Mouse (Mus musculus) hindbrain, embryonic 12.5 days (tissue): ENCODE results near the gene Plcb1. TPM values are rescaled to one million over a fixed set of nuclear protein-coding genes. Genes with fewer than 3 reads are reported as not detected.

Experiments
- ATAC-seq: fragments of 200-750 bp; cut with Nextera tagmentation; 2 replicates; pipeline ENCODE4 v1.8.0; 2017; ENCODE audit warnings: moderate TSS enrichment; ENCODE audit not compliant: low FRiP score
- H3K27ac ChIP-seq: fragments of 300-500 bp; sonication (generic); 2 replicates; pipeline ENCODE4 v1.5.1; 2016; ENCODE audit warnings: mild to moderate bottlenecking
- H3K27me3 ChIP-seq: fragments of 300-500 bp; sonication (generic); 2 replicates; pipeline ENCODE4 v1.6.1; 2016; ENCODE audit warnings: mild to moderate bottlenecking
- H3K36me3 ChIP-seq: fragments of 300-500 bp; sonication (generic); 2 replicates; pipeline ENCODE4 v1.6.1; 2016; ENCODE audit warnings: mild to moderate bottlenecking
- H3K4me1 ChIP-seq: fragments of 300-500 bp; sonication (generic); 2 replicates; pipeline ENCODE4 v1.6.1; 2016
- H3K4me2 ChIP-seq: fragments of 300-500 bp; sonication (generic); replicated peaks from 2 replicates; pipeline ENCODE4 v1.6.1; 2016; ENCODE audit warnings: mild to moderate bottlenecking
- H3K4me3 ChIP-seq: fragments of 300-500 bp; sonication (generic); 2 replicates; pipeline ENCODE4 v1.5.1; 2016; ENCODE audit warnings: mild to moderate bottlenecking
- H3K9ac ChIP-seq: fragments of 300-500 bp; sonication (generic); 2 replicates; pipeline ENCODE4 v1.6.1; 2016; ENCODE audit warnings: mild to moderate bottlenecking, moderate library complexity
- H3K9me3 ChIP-seq: fragments of 300-500 bp; sonication (generic); replicated peaks from 2 replicates; pipeline ENCODE4 v1.6.1; 2016; ENCODE audit warnings: mild to moderate bottlenecking
- WGBS: fragments of 180-500 bp; shearing (Covaris S2); methylation state at CpG from one replicate; pipeline ENCODE4 v1.1.7; 2016; 5-methylcytosine and 5-hydroxymethylcytosine counted together
- polyA plus RNA-seq: library from polyadenylated mRNA; unstranded; fragments of >200 nt; fragmentation: Nextera tagmentation; extraction: Ambion mirVana; gene quantifications from 2 replicates; pipeline ENCODE4 v1.2.1, GENCODE M21; 2016

Plcb1 gene
- polyA plus RNA-seq, 1 experiment from 2014 or later = 20.6 TPM

GRCm38 (mm10) chr2:135067419-135067818, 281.6 kb downstream of the Plcb1 start:
- H3K36me3 ChIP-seq = no peaks in the 10 kb centered on the region
- no peak overlapping the region for H3K4me2 ChIP-seq
- H3K9ac ChIP-seq = no peak overlapping the region
- H3K4me3 ChIP-seq = no peak overlapping the region
- no peaks in the 10 kb centered on the region for H3K9me3 ChIP-seq
- no peak overlapping the region for H3K27ac ChIP-seq
- no peaks in the 10 kb centered on the region for H3K4me1 ChIP-seq
- no peaks in the 10 kb centered on the region for H3K27me3 ChIP-seq
- ATAC-seq = no peak

DNA sequence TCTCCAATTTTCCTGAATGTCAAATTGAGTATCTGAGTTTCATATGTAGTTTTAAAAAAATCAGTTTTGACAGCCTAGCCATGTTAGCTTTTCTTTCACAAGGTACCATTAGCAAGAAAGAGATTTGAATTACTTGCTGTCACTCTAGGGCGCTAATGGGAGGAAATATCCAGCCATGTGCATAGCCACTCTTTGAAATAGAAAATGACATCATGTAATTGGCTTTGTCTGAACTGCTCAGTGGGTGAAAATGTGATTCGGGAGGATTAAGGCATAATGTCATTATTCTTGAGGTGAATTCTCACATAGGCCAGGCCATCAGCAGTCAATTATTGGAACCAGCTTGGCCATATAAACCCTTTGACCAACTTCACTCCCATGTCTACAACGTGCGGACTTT, 285.5 kb downstream of the Plcb1 start:
- Histone ChIP-seq H3K9me3 (no peaks in the 10 kb centered on the region), H3K4me1 (no peaks in the 10 kb centered on the region), H3K4me3 (no peak overlapping the region), H3K36me3 (no peaks in the 10 kb centered on the region), H3K27me3 (no peaks in the 10 kb centered on the region), H3K9ac (no peak overlapping the region), H3K27ac (no peak overlapping the region), H3K4me2 (no peak overlapping the region)
- WGBS = 78% methylated on average over 4 of the region's 4 CpGs
- no peak for ATAC-seq

DNA sequence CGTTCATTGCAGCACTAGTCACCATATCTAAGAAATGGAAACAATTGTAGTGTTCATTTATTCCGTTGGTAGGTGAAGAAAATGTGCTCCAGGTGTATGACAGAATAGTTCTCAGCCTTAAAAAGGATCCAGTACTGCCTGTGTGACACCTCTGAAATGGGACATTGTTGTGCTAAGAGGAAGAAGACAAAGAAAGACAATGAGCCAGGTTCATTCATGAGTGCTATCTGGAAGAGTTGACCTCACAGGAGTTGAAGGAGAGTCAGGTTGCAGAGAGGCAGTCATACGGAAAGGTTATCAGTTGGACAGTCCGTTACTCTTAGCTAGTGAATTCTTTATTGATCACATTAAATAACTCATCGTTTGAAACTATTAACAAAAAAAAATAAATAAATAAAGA, 286.6 kb downstream of the Plcb1 start:
- Histone ChIP-seq H3K4me2 (no peak overlapping the region), H3K27me3 (no peaks in the 10 kb centered on the region), H3K9ac (no peak overlapping the region), H3K27ac (no peak overlapping the region), H3K4me3 (no peak overlapping the region), H3K36me3 (no peaks in the 10 kb centered on the region), H3K9me3 (no peaks in the 10 kb centered on the region), H3K4me1 (no peaks in the 10 kb centered on the region)
- ATAC-seq = no peak
- 73% methylated on average over 5 of the region's 5 CpGs for WGBS

DNA sequence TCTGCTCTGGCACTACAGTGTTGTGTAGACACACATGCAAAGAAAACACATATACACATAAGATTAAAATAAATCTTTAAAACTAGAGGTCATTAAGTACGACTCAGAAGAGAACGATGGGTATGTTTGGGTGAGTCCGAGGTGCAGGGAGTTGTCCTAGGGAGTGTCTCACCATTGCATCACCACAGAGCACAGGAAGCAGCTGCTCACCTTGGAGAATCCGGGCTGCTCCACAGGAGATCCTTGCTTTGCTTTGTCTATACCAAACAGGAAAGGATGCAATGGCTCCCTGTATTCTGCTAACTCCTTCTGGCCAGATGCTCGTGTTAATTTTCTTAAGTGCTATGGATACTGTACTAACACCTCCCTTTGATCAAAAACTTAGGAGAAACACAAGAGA, 287.1 kb downstream of the Plcb1 start:
- Histone ChIP-seq H3K9me3 (no peaks in the 10 kb centered on the region), H3K4me3 (no peak overlapping the region), H3K27me3 (no peaks in the 10 kb centered on the region), H3K4me2 (no peak overlapping the region), H3K27ac (no peak overlapping the region), H3K9ac (no peak overlapping the region), H3K36me3 (no peaks in the 10 kb centered on the region), H3K4me1 (no peaks in the 10 kb centered on the region)
- no peak for ATAC-seq
- WGBS = 81% methylated on average over 5 of the region's 5 CpGs

- 95% methylated on average over 1 of the region's 1 CpGs for WGBS
- H3K27ac ChIP-seq = no peak overlapping the region
- H3K4me1 ChIP-seq = no peaks in the 10 kb centered on the region
- no peak for ATAC-seq
- no peaks in the 10 kb centered on the region for H3K27me3 ChIP-seq
- H3K9me3 ChIP-seq = no peaks in the 10 kb centered on the region
- no peak overlapping the region for H3K9ac ChIP-seq
- no peak overlapping the region for H3K4me2 ChIP-seq
- H3K4me3 ChIP-seq = no peak overlapping the region
- no peaks in the 10 kb centered on the region for H3K36me3 ChIP-seq
Measured at GRCm38 (mm10) chr2:135075375-135075774, 289.5 kb downstream of the Plcb1 start.

DNA sequence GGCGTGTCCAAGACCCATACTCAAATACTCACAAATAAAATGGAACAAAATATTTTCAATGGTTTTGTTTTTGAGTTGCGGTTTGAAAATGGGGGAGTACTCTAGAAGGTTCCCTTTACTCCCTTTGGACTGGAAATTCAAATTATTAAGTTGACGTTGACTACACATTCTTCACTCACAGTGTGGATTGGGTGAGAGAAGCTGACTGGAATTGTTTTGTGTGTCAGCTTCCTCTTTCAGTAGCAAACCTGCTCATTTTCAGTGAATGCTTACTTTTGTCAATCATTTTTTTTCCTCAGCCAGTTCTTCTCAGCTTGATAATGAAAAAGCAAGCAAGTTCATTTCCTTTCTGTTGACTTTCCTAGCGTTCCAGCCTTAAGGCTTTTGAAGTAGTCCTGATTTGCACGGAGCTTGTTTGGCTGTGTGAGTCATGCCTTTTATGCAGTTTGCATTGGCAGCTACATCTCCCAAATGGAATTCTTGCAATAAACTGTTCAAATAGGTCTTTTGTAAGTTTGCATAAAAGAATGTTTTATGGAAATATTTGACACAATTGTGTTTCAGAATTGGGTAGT, 306.8 kb downstream of the Plcb1 start:
- no peak overlapping the region for H3K9ac ChIP-seq
- no peaks in the 10 kb centered on the region for H3K27me3 ChIP-seq
- no peaks in the 10 kb centered on the region for H3K4me1 ChIP-seq
- H3K27ac ChIP-seq = no peak overlapping the region
- no peaks in the 10 kb centered on the region for H3K36me3 ChIP-seq
- WGBS = 70% methylated on average over 5 of the region's 5 CpGs
- no peaks in the 10 kb centered on the region for H3K9me3 ChIP-seq
- no peak for ATAC-seq
- H3K4me3 ChIP-seq = no peak overlapping the region
- no peak overlapping the region for H3K4me2 ChIP-seq

GRCm38 (mm10) chr2:135101292-135101691, 315.4 kb downstream of the Plcb1 start:
- Histone ChIP-seq H3K4me1 (no peaks in the 10 kb centered on the region), H3K27ac (no peak overlapping the region), H3K27me3 (no peaks in the 10 kb centered on the region), H3K9ac (no peak overlapping the region), H3K4me3 (no peak overlapping the region), H3K9me3 (no peaks in the 10 kb centered on the region), H3K4me2 (no peak overlapping the region), H3K36me3 (no peaks in the 10 kb centered on the region)
- peak; percentile 88 for ATAC-seq
- WGBS = 28% methylated on average over 4 of the region's 4 CpGs

DNA sequence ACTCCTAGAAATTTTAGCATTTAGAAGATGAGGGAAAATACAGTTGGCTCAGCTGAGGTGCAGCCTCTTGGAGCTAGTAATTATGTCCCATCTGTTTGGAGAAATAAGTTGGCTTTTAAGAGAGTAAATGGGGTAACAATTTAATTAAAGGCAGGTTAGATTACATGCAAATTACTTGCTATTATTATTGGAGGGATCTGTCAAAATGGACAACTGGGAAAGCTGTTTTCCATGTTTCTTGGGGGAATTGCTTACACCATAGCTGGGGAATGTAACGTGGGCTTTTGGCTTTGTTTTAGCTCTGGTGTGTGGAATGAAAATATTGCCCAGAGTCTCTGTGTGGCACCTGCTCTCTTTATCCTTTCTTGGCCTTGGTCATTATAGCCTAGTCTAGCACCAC, 316.1 kb downstream of the Plcb1 start:
- Histone ChIP-seq H3K4me1 (no peaks in the 10 kb centered on the region), H3K9me3 (no peaks in the 10 kb centered on the region), H3K27ac (peak overlapping the region; percentile 44; the same call in 1 of the 2 replicates), H3K36me3 (no peaks in the 10 kb centered on the region), H3K27me3 (no peaks in the 10 kb centered on the region), H3K4me3 (no peak overlapping the region), H3K4me2 (no peak overlapping the region), H3K9ac (no peak overlapping the region)
- peak; percentile 65 for ATAC-seq
- 57% methylated on average over 1 of the region's 1 CpGs for WGBS

GRCm38 (mm10) chr2:135106649-135107048, 320.8 kb downstream of the Plcb1 start:
- no peak overlapping the region for H3K4me3 ChIP-seq
- H3K9ac ChIP-seq = no peak overlapping the region
- no peak for ATAC-seq
- 96% methylated on average over 4 of the region's 4 CpGs for WGBS
- H3K4me2 ChIP-seq = no peak overlapping the region
- H3K27me3 ChIP-seq = no peaks in the 10 kb centered on the region
- no peak overlapping the region for H3K27ac ChIP-seq
- no peaks in the 10 kb centered on the region for H3K4me1 ChIP-seq
- no peaks in the 10 kb centered on the region for H3K36me3 ChIP-seq
- no peaks in the 10 kb centered on the region for H3K9me3 ChIP-seq

GRCm38 (mm10) chr2:135108607-135109006, 322.7 kb downstream of the Plcb1 start:
- no peaks in the 10 kb centered on the region for H3K27me3 ChIP-seq
- H3K9me3 ChIP-seq = no peaks in the 10 kb centered on the region
- H3K27ac ChIP-seq = no peak overlapping the region
- no peak overlapping the region for H3K9ac ChIP-seq
- no peak overlapping the region for H3K4me2 ChIP-seq
- no peak overlapping the region for H3K4me3 ChIP-seq
- no peaks in the 10 kb centered on the region for H3K36me3 ChIP-seq
- H3K4me1 ChIP-seq = no peaks in the 10 kb centered on the region
- WGBS = 39% methylated on average over 2 of the region's 2 CpGs
- ATAC-seq = no peak

- Histone ChIP-seq H3K9me3 (no peaks in the 10 kb centered on the region), H3K4me1 (peaks cover 3% of the 10 kb centered on the region; the same call in 1 of the 2 replicates), H3K27me3 (no peaks in the 10 kb centered on the region), H3K36me3 (no peaks in the 10 kb centered on the region), H3K9ac (no peak overlapping the region), H3K27ac (no peak overlapping the region), H3K4me3 (no peak overlapping the region), H3K4me2 (no peak overlapping the region)
- ATAC-seq = peak; percentile 63
- WGBS = 85% methylated on average over 3 of the region's 3 CpGs
Measured at GRCm38 (mm10) chr2:135114501-135115128, 328.7 kb downstream of the Plcb1 start.

- H3K27me3 ChIP-seq = no peaks in the 10 kb centered on the region
- H3K4me1 ChIP-seq = no peaks in the 10 kb centered on the region
- 87% methylated on average over 4 of the region's 4 CpGs for WGBS
- H3K36me3 ChIP-seq = no peaks in the 10 kb centered on the region
- H3K4me2 ChIP-seq = no peak overlapping the region
- H3K4me3 ChIP-seq = no peak overlapping the region
- no peaks in the 10 kb centered on the region for H3K9me3 ChIP-seq
- ATAC-seq = no peak
- no peak overlapping the region for H3K27ac ChIP-seq
- H3K9ac ChIP-seq = no peak overlapping the region
Measured at GRCm38 (mm10) chr2:135123057-135123456, 337.2 kb downstream of the Plcb1 start.

DNA sequence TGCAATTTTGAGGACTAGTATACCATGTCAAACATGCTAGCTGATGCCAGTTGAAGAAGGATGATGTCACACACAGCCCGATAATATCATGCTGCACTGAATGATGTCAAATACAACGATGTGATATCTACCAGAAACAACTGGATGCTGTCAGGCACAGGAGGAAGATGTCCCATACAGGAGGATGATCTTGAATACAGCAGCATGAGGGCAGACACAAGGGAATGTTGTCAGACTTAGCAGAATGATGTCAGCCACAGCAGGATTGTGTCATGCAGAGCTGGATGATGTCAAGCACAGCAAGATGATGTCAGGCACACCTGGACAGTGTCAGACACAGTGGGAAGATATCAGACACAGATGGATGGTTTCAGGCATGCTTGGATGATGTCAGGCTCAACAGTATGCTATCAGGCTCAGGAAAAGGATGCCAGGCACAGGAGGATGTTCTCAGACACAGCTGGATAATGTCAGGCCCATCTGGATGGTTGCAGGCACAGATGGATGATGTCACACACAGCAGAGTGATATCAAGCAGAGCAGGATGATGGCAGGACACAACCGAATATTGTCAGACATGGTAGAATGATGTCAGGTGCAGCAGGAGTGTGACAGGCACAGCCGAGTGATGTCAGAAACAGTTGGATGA, 338.0 kb downstream of the Plcb1 start:
- ATAC-seq = no peak
- H3K4me1 ChIP-seq = no peaks in the 10 kb centered on the region
- WGBS = 86% methylated on average over 4 of the region's 4 CpGs
- H3K9me3 ChIP-seq = no peaks in the 10 kb centered on the region
- H3K27ac ChIP-seq = no peak overlapping the region
- H3K4me3 ChIP-seq = no peak overlapping the region
- no peak overlapping the region for H3K4me2 ChIP-seq
- no peak overlapping the region for H3K9ac ChIP-seq
- no peaks in the 10 kb centered on the region for H3K36me3 ChIP-seq
- H3K27me3 ChIP-seq = no peaks in the 10 kb centered on the region
